Mouse (Mus musculus) brain, adult 10 weeks (tissue): ENCODE measurements around the gene Lims1. TPM values are rescaled to one million over a fixed set of nuclear protein-coding genes. Genes with fewer than 3 reads are reported as not detected.

Source experiments
- polyA plus RNA-seq: library from polyadenylated mRNA; stranded (reverse); fragments of 350-450 nt; fragmentation: Illumina TruSeq; extraction: RNeasy Lipid Tissue Mini Kit (QIAGEN cat#74804); gene quantifications from one replicate; pipeline ENCODE4 v1.2.3, GENCODE M21; 2015; ENCODE audit warnings: low read depth, low replicate concordance

The Lims1 gene
- 23.2 TPM for polyA plus RNA-seq

GRCm38 (mm10) chr10:58323028-58323991 lies at the start of gene Lims1:
Lims1 (plus strand) TSS chr10:58323466.

DNA sequence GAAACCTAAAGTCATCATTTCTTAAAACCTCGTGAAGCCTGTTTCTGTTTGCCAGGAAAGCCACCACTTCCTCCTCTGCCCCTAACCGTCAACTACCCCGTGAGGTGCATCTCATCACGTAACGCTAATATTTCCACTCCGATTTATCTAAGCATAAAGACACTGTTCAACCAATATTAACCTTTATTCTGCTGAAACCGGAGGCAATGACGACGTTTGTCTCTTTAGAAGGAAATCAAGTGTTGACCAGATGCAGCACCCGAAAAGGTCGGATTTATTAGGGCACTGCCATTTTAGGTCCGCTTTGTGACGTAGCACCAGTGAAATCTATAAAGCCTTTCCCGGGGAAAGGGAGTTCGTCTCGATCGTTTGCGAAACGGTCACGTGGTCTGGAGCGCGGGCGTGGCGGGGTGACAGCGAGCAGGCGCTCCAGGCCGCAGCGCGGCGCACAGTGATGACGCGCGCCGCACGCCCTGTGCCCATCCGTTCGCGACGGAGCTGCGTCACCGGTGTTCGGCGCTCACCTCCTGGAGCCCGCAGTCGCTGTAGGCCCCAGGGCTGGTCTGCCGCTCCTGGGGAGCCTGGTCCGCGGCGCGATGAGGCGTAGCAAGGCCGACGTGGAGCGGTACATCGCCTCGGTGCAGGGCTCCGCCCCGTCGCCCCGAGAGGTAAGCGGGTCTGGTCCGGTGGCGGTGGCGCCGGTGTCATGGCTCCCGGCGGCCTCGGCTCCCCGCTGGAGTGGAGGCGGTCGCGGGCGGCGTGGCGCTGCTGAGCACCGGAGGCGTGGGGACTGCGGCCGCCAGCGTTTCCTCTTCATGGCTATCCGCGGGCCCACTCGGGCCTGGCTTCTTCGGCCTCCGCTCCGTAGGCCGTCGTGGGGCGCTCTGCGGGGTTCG lies 123.4 kb downstream of the Lims1 start, which contains the start of gene Ranbp2:
Ranbp2 (plus strand) TSS at position 537 of the 896 bp plus-strand sequence.

Other genes starting within 250 kb of the Lims1 start
- gene AW822073, start 98.5 kb upstream of the Lims1 start, polyA plus RNA-seq, result not detected
- not detected for gene Duxf3, start 90.8 kb upstream of the Lims1 start, polyA plus RNA-seq
- gene Gm4981, start 86.8 kb upstream of the Lims1 start, polyA plus RNA-seq, result not detected
- 42.3 TPM for gene Gcc2, start 68.0 kb upstream of the Lims1 start, polyA plus RNA-seq
- 38.4 TPM for gene Ranbp2, start 123.5 kb downstream of the Lims1 start, polyA plus RNA-seq
- gene Ccdc138, start 174.5 kb downstream of the Lims1 start, polyA plus RNA-seq, result 3.6 TPM